Mouse (Mus musculus): ENCODE data around the gene Urgcp.

Gene Urgcp

DNA sequence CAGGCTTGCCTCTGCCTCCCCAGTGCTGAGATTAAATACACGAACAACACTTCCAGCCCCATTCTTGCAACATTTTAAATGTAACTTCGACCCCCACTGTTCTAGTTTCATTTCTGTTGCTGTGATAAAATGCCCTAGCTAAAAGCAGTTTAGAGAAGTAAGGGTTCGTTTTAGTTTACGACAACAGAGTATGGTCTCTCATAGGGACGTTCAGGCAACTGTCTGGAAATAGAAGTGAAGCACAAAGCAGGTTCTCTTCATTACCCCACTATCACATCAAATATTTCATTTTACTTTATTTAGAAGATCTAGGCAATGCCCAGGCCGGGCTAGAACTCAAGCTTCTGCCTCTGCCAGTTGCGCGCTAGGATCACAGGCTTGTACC lies 25.5 kb upstream of the Urgcp start:
- no peak for DNase-seq (ENCODE audit: extremely low spot score, low read depth, low spot score)

DNA sequence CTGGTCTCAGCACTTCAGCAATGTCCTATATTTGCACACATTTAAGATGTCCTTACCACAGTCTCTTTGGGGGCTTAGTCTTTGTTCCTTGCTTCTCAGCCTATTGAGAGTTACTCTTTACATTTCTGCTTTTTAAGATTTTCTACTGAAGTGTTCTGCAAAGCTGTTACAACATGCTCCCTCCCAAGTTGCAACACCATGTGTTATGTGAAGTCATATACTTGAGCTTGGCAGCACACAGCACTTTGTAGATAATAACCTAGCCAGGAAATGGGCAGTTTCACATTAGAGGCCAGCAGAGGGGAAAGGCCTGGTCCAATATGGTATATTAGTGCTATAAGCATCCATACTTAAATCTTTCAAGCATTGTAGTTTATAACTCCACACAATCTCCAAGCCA lies 23.6 kb upstream of the Urgcp start:
- no peak for DNase-seq (ENCODE audit: extremely low spot score, low read depth, low spot score)

GRCm38 (mm10) chr11:5782199-5782944 lies 20.2 kb upstream of the Urgcp start:
- DNase-seq (ENCODE audit: extremely low spot score, low read depth, low spot score), result no peak

- no peak for DNase-seq (ENCODE audit: extremely low spot score, low read depth, low spot score)
Observed at GRCm38 (mm10) chr11:5780035-5780499, 17.9 kb upstream of the Urgcp start.

GRCm38 (mm10) chr11:5778481-5778880 lies 16.3 kb upstream of the Urgcp start:
- no peak for DNase-seq (ENCODE audit: extremely low spot score, low read depth, low spot score)

DNA sequence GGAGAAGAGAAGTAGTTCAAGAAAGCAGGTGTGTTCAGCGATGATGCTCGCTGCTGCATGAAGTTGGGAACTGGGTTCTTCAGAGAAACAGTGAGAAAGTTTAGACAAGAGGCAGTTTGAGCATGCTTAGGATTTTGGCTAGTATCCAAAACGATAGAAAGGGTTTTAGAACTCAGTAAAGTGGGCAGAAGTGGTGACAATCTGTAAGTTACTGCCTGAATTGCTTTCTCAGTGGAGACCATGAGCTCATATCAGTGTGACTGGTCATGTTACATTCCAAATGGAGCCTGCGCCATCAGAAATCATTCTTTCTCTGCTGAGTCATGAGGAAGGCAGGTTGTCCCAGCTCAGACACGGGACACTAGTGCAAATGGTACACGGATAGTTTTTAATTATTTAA lies 3.8 kb upstream of the Urgcp start:
- no peak for DNase-seq (ENCODE audit: extremely low spot score, low read depth, low spot score)

- DNase-seq (ENCODE audit: extremely low spot score, low read depth, low spot score), result no peak
Observed at GRCm38 (mm10) chr11:5762633-5762982, 432 bp upstream of the Urgcp start.

DNA sequence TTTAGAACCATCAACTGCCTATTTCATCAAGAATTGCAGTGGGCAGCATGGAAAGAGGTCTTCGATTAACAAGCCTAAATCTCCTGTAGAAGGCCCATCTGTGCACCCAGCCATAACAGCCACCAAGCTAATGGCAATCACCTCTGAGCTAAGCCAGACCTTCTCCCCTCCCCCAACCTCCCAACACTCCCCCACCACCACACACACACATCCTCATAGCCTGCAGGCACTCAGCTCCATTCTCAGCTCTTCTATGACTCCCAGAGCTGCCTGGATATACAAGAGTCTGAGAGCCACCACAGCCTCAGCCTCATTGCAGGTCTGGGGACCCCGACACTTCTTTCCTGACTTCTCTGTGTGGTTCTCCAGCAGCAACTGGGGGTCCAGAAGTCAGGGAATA lies 8.4 kb downstream of the Urgcp start:
- DNase-seq (ENCODE audit: extremely low spot score, low read depth, low spot score), result no peak

- DNase-seq (ENCODE audit: extremely low spot score, low read depth, low spot score), result no peak
Observed at GRCm38 (mm10) chr11:5744951-5745350, 17.2 kb downstream of the Urgcp start.

- no peak for DNase-seq (ENCODE audit: extremely low spot score, low read depth, low spot score)
Observed at GRCm38 (mm10) chr11:5742106-5742505, 20.1 kb downstream of the Urgcp start.

GRCm38 (mm10) chr11:5740965-5741627 lies 21.1 kb downstream of the Urgcp start:
- DNase-seq (ENCODE audit: extremely low spot score, low read depth, low spot score), result no peak

GRCm38 (mm10) chr11:5740599-5740964 lies 21.6 kb downstream of the Urgcp start:
- no peak for DNase-seq (ENCODE audit: extremely low spot score, low read depth, low spot score)

- no peak for DNase-seq (ENCODE audit: extremely low spot score, low read depth, low spot score)
Observed at GRCm38 (mm10) chr11:5739846-5740245, 22.3 kb downstream of the Urgcp start.

GRCm38 (mm10) chr11:5738888-5739632 lies 23.1 kb downstream of the Urgcp start:
- DNase-seq (ENCODE audit: extremely low spot score, low read depth, low spot score), result no peak

- no peak for DNase-seq (ENCODE audit: extremely low spot score, low read depth, low spot score)
Observed at GRCm38 (mm10) chr11:5737137-5737536, 25.0 kb downstream of the Urgcp start.

DNA sequence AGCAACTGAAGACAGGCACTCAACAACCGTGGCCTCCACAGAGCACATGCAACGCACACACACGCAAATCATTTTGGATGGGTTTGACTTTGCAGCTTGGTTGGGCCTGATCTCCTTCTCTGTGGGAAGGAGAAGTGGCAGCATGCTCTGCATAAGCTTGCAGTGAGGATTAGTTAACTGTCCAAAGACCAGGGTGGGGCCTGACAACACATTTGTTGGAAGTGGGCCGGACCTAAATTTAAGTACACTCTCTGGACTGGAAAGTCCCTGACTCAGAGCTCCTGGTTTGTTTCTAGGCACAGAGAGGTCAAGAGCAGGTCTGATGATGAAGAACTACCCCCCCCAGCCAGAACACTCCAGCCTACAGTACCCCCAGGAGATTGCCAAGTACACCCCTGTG lies 27.9 kb downstream of the Urgcp start:
- no peak for DNase-seq (ENCODE audit: extremely low spot score, low read depth, low spot score)

- no peak for DNase-seq (ENCODE audit: extremely low spot score, low read depth, low spot score)
Observed at GRCm38 (mm10) chr11:5732401-5732800, 29.8 kb downstream of the Urgcp start.

DNA sequence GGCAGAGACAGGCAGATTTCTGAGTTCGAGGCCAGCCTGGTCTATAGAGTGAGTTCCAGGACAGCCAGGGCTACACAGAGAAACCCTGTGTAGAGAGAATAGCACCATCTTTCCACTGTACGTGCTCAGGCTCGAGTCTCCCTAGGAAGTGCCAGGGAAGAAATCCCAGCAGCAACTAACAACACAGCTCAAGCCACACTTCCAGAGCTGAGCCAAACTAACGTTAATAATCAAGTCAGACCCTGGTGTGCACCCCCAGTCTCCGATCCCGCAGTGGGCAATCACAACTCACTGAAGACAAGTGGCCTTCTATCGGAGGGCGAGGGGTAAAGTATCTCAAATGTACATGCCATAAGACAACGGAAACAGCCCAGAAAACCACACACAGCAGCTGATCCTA lies 32.6 kb downstream of the Urgcp start:
- DNase-seq (ENCODE audit: extremely low spot score, low read depth, low spot score), result no peak

GRCm38 (mm10) chr11:5718611-5719354 lies 43.4 kb downstream of the Urgcp start:
- DNase-seq (ENCODE audit: extremely low spot score, low read depth, low spot score), result no peak

GRCm38 (mm10) chr11:5716938-5717705 lies 45.1 kb downstream of the Urgcp start:
- DNase-seq (ENCODE audit: extremely low spot score, low read depth, low spot score), result no peak

DNA sequence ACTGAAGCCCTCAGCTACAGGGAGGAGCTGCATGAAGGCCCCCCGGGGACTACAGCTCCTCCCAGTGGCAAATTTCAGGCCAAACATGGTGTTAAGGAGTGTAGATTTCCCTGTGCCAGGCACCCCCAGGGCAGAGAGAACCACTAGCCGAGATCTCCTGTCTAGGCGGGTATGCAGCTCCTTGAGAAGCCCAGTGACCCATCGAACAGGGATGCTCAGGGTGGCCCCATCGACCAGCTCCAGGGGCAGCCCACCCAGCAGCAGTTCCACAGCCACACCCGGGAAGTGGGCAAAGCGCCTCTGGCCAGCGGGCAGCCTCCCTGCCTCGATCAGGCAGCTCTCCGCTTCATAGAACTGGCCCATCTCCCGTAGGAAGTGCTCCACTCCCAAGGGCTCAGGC lies 45.9 kb downstream of the Urgcp start:
- no peak for DNase-seq (ENCODE audit: extremely low spot score, low read depth, low spot score)
